Mouse (Mus musculus) adrenal gland, postnatal 4 days (tissue): Measurements from ENCODE around the gene Tmem115. TPM values are rescaled to one million over a fixed set of nuclear protein-coding genes. Genes with fewer than 3 reads are reported as not detected.

Source experiments
- DNase-seq, 2 experiments: peaks; one replicate each; pipeline ENCODE4 v3.0.0; 2021 to 2022; ENCODE audit warnings: low spot score in 2 of 2, mixed read lengths in 2 of 2
- total RNA-seq, 2 experiments: library from RNA; stranded (reverse); gene quantifications; 2 replicates each; pipeline ENCODE4 v1.2.3; 2021

The Tmem115 gene
- total RNA-seq, 2 experiments from 2014 or later: 40.8 to 44.6 TPM

GRCm38 (mm10) chr9:107587833-107588639, 54.3 kb downstream of the Tmem115 start:
- DNase-seq: no peak

Other genes with a start within 250 kb of the Tmem115 start
- 10 to 100 TPM; 24.6 to 27.3 TPM for gene Mapkapk3, start 244.1 kb upstream of the Tmem115 start, total RNA-seq
- gene Cish, start 237.9 kb upstream of the Tmem115 start, total RNA-seq: 10 to 100 TPM; 17.8 to 22.5 TPM
- gene Hemk1, start 195.6 kb upstream of the Tmem115 start, total RNA-seq: 10 to 100 TPM; 19.5 to 23.7 TPM
- gene 6430571L13Rik, start 193.3 kb upstream of the Tmem115 start, total RNA-seq: 1 to 10 TPM; 4.2 to 4.3 TPM
- 10 to 100 TPM; 10.1 to 10.9 TPM for gene Cacna2d2, start 134.3 kb upstream of the Tmem115 start, total RNA-seq
- gene Cyb561d2, start 8.2 kb downstream of the Tmem115 start, total RNA-seq: 10 to 100 TPM; 19.2 to 21.7 TPM
- gene Nprl2, start 8.3 kb downstream of the Tmem115 start, total RNA-seq: 10 to 100 TPM; 18.8 to 19.6 TPM
- 1 to 10 TPM in 1 of 2 experiments, under 1 TPM in 1; 0.71 to 1.6 TPM for gene Zmynd10, start 13.4 kb downstream of the Tmem115 start, total RNA-seq
- 10 to 100 TPM; 34.9 to 37.6 TPM for gene Rassf1, start 17.6 kb downstream of the Tmem115 start, total RNA-seq
- 10 to 100 TPM; 31.8 to 33.8 TPM for gene Tusc2, start 29.3 kb downstream of the Tmem115 start, total RNA-seq
- gene Hyal2, start 34.0 kb downstream of the Tmem115 start, total RNA-seq: 10 to 100 TPM; 39.4 to 47.2 TPM
- 1 to 10 TPM; 5.1 to 5.4 TPM for gene Hyal1, start 43.0 kb downstream of the Tmem115 start, total RNA-seq
- gene Naa80, start 44.9 kb downstream of the Tmem115 start, total RNA-seq: 10 to 100 TPM; 17.4 to 18.0 TPM
- gene Hyal3, start 46.9 kb downstream of the Tmem115 start, total RNA-seq: 1 to 10 TPM; 2.7 to 2.9 TPM
- gene Ifrd2, start 53.7 kb downstream of the Tmem115 start, total RNA-seq: 10 to 100 TPM; 40.9 to 41.4 TPM
- gene Sema3b, start 75.3 kb downstream of the Tmem115 start, total RNA-seq: 10 to 100 TPM; 16.9 to 19.4 TPM
- 100 to 1,000 TPM; 345 to 390 TPM for gene Gnai2, start 101.4 kb downstream of the Tmem115 start, total RNA-seq
- gene Slc38a3, start 135.6 kb downstream of the Tmem115 start, total RNA-seq: 10 to 100 TPM; 10.1 to 37.4 TPM
- gene Gnat1, start 145.8 kb downstream of the Tmem115 start, total RNA-seq: 1 to 10 TPM in 1 of 2 experiments, under 1 TPM in 1; 0.73 to 1.6 TPM
- gene Sema3f, start 176.5 kb downstream of the Tmem115 start, total RNA-seq: 10 to 100 TPM; 28.9 to 32.8 TPM
- gene Rbm5, start 237.1 kb downstream of the Tmem115 start, total RNA-seq: 100 to 1,000 TPM; 152 to 155 TPM